Mouse (Mus musculus) urinary bladder, postnatal 10 days (tissue): ENCODE data around the gene Klk1.

Source experiments
- DNase-seq: peaks from one replicate; pipeline ENCODE4 v3.0.0; 2022; ENCODE audit warnings: low spot score

The Klk1 gene

GRCm38 (mm10) chr7:44253023-44253616 lies 28.0 kb downstream of the Klk1 start:
- no peak for DNase-seq

GRCm38 (mm10) chr7:44254930-44255329 lies 29.8 kb downstream of the Klk1 start:
- no peak for DNase-seq

GRCm38 (mm10) chr7:44257278-44257677 lies 32.1 kb downstream of the Klk1 start, which contains the start of gene Acp4:
Gene Acp4, minus strand, starts transcription at chr7:44257378.
- DNase-seq = no peak

GRCm38 (mm10) chr7:44260410-44260809 lies 35.2 kb downstream of the Klk1 start:
- DNase-seq = no peak

- DNase-seq = no peak
Measured at GRCm38 (mm10) chr7:44261147-44261546, 36.0 kb downstream of the Klk1 start, which contains the start of gene Gm15517. Gene Gm15517, plus strand, starts transcription at chr7:44261447.

- peak; percentile 79 for DNase-seq
Measured at GRCm38 (mm10) chr7:44262791-44263643, 37.9 kb downstream of the Klk1 start.

- no peak for DNase-seq
Measured at GRCm38 (mm10) chr7:44268117-44268516, 43.0 kb downstream of the Klk1 start.

GRCm38 (mm10) chr7:44269397-44269796 lies 44.2 kb downstream of the Klk1 start:
- no peak for DNase-seq

- no peak for DNase-seq
Measured at GRCm38 (mm10) chr7:44271309-44271708, 46.1 kb downstream of the Klk1 start.

GRCm38 (mm10) chr7:44272546-44272945 lies 47.4 kb downstream of the Klk1 start:
- DNase-seq = no peak

GRCm38 (mm10) chr7:44273446-44273845 lies 48.3 kb downstream of the Klk1 start:
- no peak for DNase-seq

GRCm38 (mm10) chr7:44274096-44274495 lies 48.9 kb downstream of the Klk1 start:
- no peak for DNase-seq

- DNase-seq = no peak
Measured at GRCm38 (mm10) chr7:44275546-44275945, 50.4 kb downstream of the Klk1 start.

GRCm38 (mm10) chr7:44276461-44277249 lies 51.5 kb downstream of the Klk1 start:
- DNase-seq = no peak

GRCm38 (mm10) chr7:44277250-44277622 lies 52.1 kb downstream of the Klk1 start:
- no peak for DNase-seq
